ENCODE assay signal across 8 mouse cellular contexts in the genomic region with DNA sequence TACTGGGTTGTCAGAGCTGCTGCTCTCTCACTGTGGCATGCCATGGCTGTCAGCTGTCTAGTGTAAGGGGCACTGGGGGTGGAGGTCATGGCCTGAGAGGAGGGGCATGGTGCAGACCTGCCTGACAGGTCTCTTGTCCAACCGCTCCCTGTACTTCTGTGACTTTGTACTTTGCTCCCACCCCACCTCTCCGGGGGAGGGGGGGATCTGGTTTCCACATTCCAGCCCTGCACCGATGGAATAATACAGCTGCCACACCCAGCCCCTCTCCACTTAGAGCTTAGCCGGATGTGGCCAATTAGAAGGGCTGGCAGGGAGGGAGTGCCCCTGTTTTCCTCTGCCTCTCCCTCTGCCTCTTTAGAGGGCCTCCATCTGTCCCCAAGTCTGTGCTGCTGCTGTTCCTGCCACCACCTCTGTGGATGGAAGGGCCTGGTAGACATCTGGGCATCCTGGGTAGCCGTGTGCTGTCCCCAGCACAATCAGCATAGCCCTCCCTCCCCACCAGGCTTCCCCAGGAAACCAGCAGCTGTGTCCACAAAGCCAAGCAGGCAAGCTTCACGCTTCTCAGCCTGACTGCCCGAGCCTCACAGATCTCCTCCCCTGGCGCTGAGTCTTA. TPM values are rescaled to one million over a fixed set of nuclear protein-coding genes. Genes with fewer than 3 reads are reported as not detected.
DNase-seq lines count a peak whose midpoint lies in the region; ATAC-seq and TF ChIP-seq lines count a peak whose summit lies in the region.

No protein-coding gene starts in this region.

- H3K4me2 ChIP-seq in midbrain, embryonic 13.5 days (replicated peaks): no peak overlapping the region
- no peak overlapping the region for H3K4me2 ChIP-seq in midbrain, embryonic 11.5 days
- no peak overlapping the region for H3K4me2 ChIP-seq in hindbrain, embryonic 12.5 days (replicated peaks)
- H3K4me2 ChIP-seq in limb, embryonic 14.5 days (replicated peaks; ENCODE audit: low read depth, low read length, severe bottlenecking): no peak overlapping the region

- ATAC-seq in midbrain, embryonic 13.5 days: no peak; the same call in 1 of the 2 replicates
- no peak for ATAC-seq in midbrain, embryonic 11.5 days (ENCODE audit: low FRiP score)
- no peak for ATAC-seq in hindbrain, embryonic 12.5 days (ENCODE audit: low FRiP score)
- ATAC-seq in limb, embryonic 14.5 days (ENCODE audit: low FRiP score, low read depth): peak; percentile 69

- peaks cover 91% of the 10 kb centered on the region for H3K36me3 ChIP-seq in midbrain, embryonic 13.5 days
- H3K36me3 ChIP-seq in midbrain, embryonic 11.5 days (ENCODE audit: control insufficient read depth, insufficient read depth, low read length): peaks cover 20% of the 10 kb centered on the region
- peaks cover 81% of the 10 kb centered on the region for H3K36me3 ChIP-seq in hindbrain, embryonic 12.5 days
- H3K36me3 ChIP-seq in limb, embryonic 14.5 days (ENCODE audit: control insufficient read depth, insufficient read depth, low read length): peaks cover 87% of the 10 kb centered on the region

- H3K4me1 ChIP-seq in midbrain, embryonic 13.5 days (replicated peaks): no peaks in the 10 kb centered on the region
- H3K4me1 ChIP-seq in midbrain, embryonic 11.5 days (ENCODE audit: control insufficient read depth, insufficient read depth, low read length): no peaks in the 10 kb centered on the region
- H3K4me1 ChIP-seq in hindbrain, embryonic 12.5 days: peaks cover 20% of the 10 kb centered on the region
- H3K4me1 ChIP-seq in limb, embryonic 14.5 days (ENCODE audit: control insufficient read depth, insufficient read depth, low read length): peaks cover 9% of the 10 kb centered on the region

- H3K27ac ChIP-seq in midbrain, embryonic 13.5 days: peak overlapping the region; percentile 47; the same call in 1 of the 2 replicates
- H3K27ac ChIP-seq in midbrain, embryonic 11.5 days (ENCODE audit: low read depth, low read length): no peak overlapping the region; the same call in 1 of the 2 replicates
- peak overlapping the region; percentile 56 for H3K27ac ChIP-seq in hindbrain, embryonic 12.5 days
- H3K27ac ChIP-seq in limb, embryonic 14.5 days (replicated peaks; ENCODE audit: low read depth, low read length): no peak overlapping the region

- no peaks in the 10 kb centered on the region for H3K27me3 ChIP-seq in midbrain, embryonic 13.5 days
- no peaks in the 10 kb centered on the region for H3K27me3 ChIP-seq in midbrain, embryonic 11.5 days (ENCODE audit: control insufficient read depth, insufficient read depth, low read length)
- no peaks in the 10 kb centered on the region for H3K27me3 ChIP-seq in hindbrain, embryonic 12.5 days
- H3K27me3 ChIP-seq in limb, embryonic 14.5 days (ENCODE audit: control insufficient read depth, insufficient read depth, low read length): no peaks in the 10 kb centered on the region

- TF ChIP-seq POLR2A in limb, embryonic 14.5 days (IDR thresholded peaks at IDR 0.05; ENCODE audit: borderline replicate concordance, extremely low read depth, insufficient read depth, insufficient read length): no peak

- DNase-seq in midbrain, embryonic 11.5 days (ENCODE audit: low spot score, missing footprints): no peak
- peak; percentile 44 for DNase-seq in limb, embryonic 14.5 days (ENCODE audit: low spot score)
- peak; percentile 37 for DNase-seq in retina, postnatal 1 day
- DNase-seq in natural killer cell, adult 2 months (ENCODE audit: low spot score in 2 of 2): no peak
- DNase-seq in layer of hippocampus, adult 18-20 months (ENCODE audit: low spot score in 2 of 2): no peak
- no peak for DNase-seq in ovary, postnatal 36 days (ENCODE audit: low spot score)

- H3K9me3 ChIP-seq in midbrain, embryonic 13.5 days: no peaks in the 10 kb centered on the region
- no peaks in the 10 kb centered on the region for H3K9me3 ChIP-seq in midbrain, embryonic 11.5 days (ENCODE audit: control insufficient read depth, low read length)
- H3K9me3 ChIP-seq in hindbrain, embryonic 12.5 days (replicated peaks): no peaks in the 10 kb centered on the region
- no peaks in the 10 kb centered on the region for H3K9me3 ChIP-seq in limb, embryonic 14.5 days (ENCODE audit: control insufficient read depth, low read length)

- WGBS in midbrain, embryonic 13.5 days: 46% methylated on average over 8 of the region's 8 CpGs
- WGBS in midbrain, embryonic 11.5 days: 51% methylated on average over 8 of the region's 8 CpGs
- 36% methylated on average over 8 of the region's 8 CpGs for WGBS in hindbrain, embryonic 12.5 days
- 23% methylated on average over 8 of the region's 8 CpGs for WGBS in limb, embryonic 14.5 days

- no peak overlapping the region for H3K9ac ChIP-seq in midbrain, embryonic 13.5 days (replicated peaks)
- no peak overlapping the region for H3K9ac ChIP-seq in midbrain, embryonic 11.5 days (ENCODE audit: low read length)
- peak overlapping the region; percentile 28; the same call in 1 of the 2 replicates for H3K9ac ChIP-seq in hindbrain, embryonic 12.5 days
- peak overlapping the region; percentile 25; the same call in 1 of the 2 replicates for H3K9ac ChIP-seq in limb, embryonic 14.5 days (ENCODE audit: low read depth, low read length, severe bottlenecking)

- no peak overlapping the region for H3K4me3 ChIP-seq in midbrain, embryonic 13.5 days (replicated peaks)
- H3K4me3 ChIP-seq in midbrain, embryonic 11.5 days (ENCODE audit: low read depth, low read length): no peak overlapping the region
- H3K4me3 ChIP-seq in hindbrain, embryonic 12.5 days: no peak overlapping the region
- H3K4me3 ChIP-seq in limb, embryonic 14.5 days (replicated peaks; ENCODE audit: low read length): no peak overlapping the region

RNA-seq across cellular contexts. Expression of a gene that starts 14.1 kb away (rescaled TPM):
- 11.4 and 12.3 TPM in 2 replicates for polyA plus RNA-seq in midbrain, embryonic 13.5 days (2015; fragmentation: Nextera tagmentation; extraction: Ambion mirVana)
- polyA plus RNA-seq in midbrain, embryonic 11.5 days (2014; fragmentation: Nextera tagmentation; extraction: Ambion mirVana): 8.0 and 10.7 TPM in 2 replicates
- polyA plus RNA-seq in hindbrain, embryonic 12.5 days (2016; fragmentation: Nextera tagmentation; extraction: Ambion mirVana): 12.0 and 12.2 TPM in 2 replicates
- 18.1 and 23.9 TPM in 2 replicates for polyA plus RNA-seq in limb, embryonic 14.5 days (2012; rRNA removed)
- 6.7 and 8.0 TPM in 2 replicates for polyA plus RNA-seq in limb, embryonic 14.5 days (2014; fragmentation: Nextera tagmentation; extraction: Ambion mirVana)
- total RNA-seq in layer of hippocampus, adult 18-20 months (2021): 100 to 1,000 TPM; 114 to 118 TPM

RNA-seq across cellular contexts. Expression of a gene that starts 26.5 kb away (rescaled TPM):
- 41.1 and 43.0 TPM in 2 replicates for polyA plus RNA-seq in midbrain, embryonic 13.5 days (2015; fragmentation: Nextera tagmentation; extraction: Ambion mirVana)
- 24.9 and 29.4 TPM in 2 replicates for polyA plus RNA-seq in midbrain, embryonic 11.5 days (2014; fragmentation: Nextera tagmentation; extraction: Ambion mirVana)
- 42.1 and 44.0 TPM in 2 replicates for polyA plus RNA-seq in hindbrain, embryonic 12.5 days (2016; fragmentation: Nextera tagmentation; extraction: Ambion mirVana)
- 43.1 and 56.5 TPM in 2 replicates for polyA plus RNA-seq in limb, embryonic 14.5 days (2012; rRNA removed)
- 34.6 and 39.4 TPM in 2 replicates for polyA plus RNA-seq in limb, embryonic 14.5 days (2014; fragmentation: Nextera tagmentation; extraction: Ambion mirVana)
- 10 to 100 TPM; 21.2 to 23.4 TPM for total RNA-seq in layer of hippocampus, adult 18-20 months (2021)

Comparison
In these comparisons a context has a peak if more than half of its experiments do, and no peak if none do; other contexts are left out.
1. H3K27ac ChIP-seq: peak in midbrain, embryonic 13.5 days (single experiment) and hindbrain, embryonic 12.5 days (single experiment); none in midbrain, embryonic 11.5 days (single experiment) and limb, embryonic 14.5 days (single experiment).
2. H3K9ac ChIP-seq: peak in hindbrain, embryonic 12.5 days (single experiment) and limb, embryonic 14.5 days (single experiment); none in midbrain, embryonic 13.5 days (single experiment) and midbrain, embryonic 11.5 days (single experiment).
3. DNase-seq: peak in limb, embryonic 14.5 days (single experiment) and retina, postnatal 1 day (single experiment); none in midbrain, embryonic 11.5 days (single experiment), natural killer cell, adult 2 months (0 of 2), layer of hippocampus, adult 18-20 months (0 of 2) and ovary, postnatal 36 days (single experiment).